Mouse (Mus musculus): ENCODE measurements around the gene Magi1.
"Not testable (repeated sequence)": the region's sequence is repeated elsewhere in the genome, so short reads cannot be mapped to it uniquely, and the experiment has no call there.

Gene Magi1

GRCm38 (mm10) chr6:93657187-93657974 is 626.3 kb downstream of the Magi1 start:
- no peak for DNase-seq (ENCODE audit: low read depth, low spot score)

GRCm38 (mm10) chr6:93648581-93649230 is 635.0 kb downstream of the Magi1 start:
- no peak for DNase-seq (ENCODE audit: low read depth, low spot score)

- not testable (repeated sequence) for DNase-seq (ENCODE audit: low read depth, low spot score)
Measured at GRCm38 (mm10) chr6:93629735-93630291, 653.9 kb downstream of the Magi1 start.

- DNase-seq (ENCODE audit: low read depth, low spot score) = no peak
Measured at GRCm38 (mm10) chr6:93627200-93627599, 656.5 kb downstream of the Magi1 start.
